Mouse (Mus musculus): ENCODE measurements around the gene Cfd. TPM values are rescaled to one million over a fixed set of nuclear protein-coding genes. Genes with fewer than 3 reads are reported as not detected.
A peak's percentile ranks its signal among the peaks of the same experiment; 100 is the strongest.

Cfd gene
- polyA plus RNA-seq, 1 experiment from 2014 or later: not detected

- no peaks in the 10 kb centered on the region for H3K9me3 ChIP-seq (ENCODE audit: control insufficient read depth, low read length)
- peaks cover 39% of the 10 kb centered on the region for H3K4me1 ChIP-seq (replicated peaks; ENCODE audit: control insufficient read depth, insufficient read depth, low read length)
- H3K36me3 ChIP-seq (ENCODE audit: control insufficient read depth, insufficient read depth, low read length): no peaks in the 10 kb centered on the region; the same call in 1 of the 2 replicates
- H3K4me2 ChIP-seq (ENCODE audit: low read depth, low read length, severe bottlenecking): peak overlapping the region; percentile 87
- H3K9ac ChIP-seq (ENCODE audit: low read length): peak overlapping the region; percentile 83
- peak overlapping the region; percentile 100 for H3K27ac ChIP-seq (ENCODE audit: low read depth, low read length)
- WGBS: 1% methylated on average over 15 of the region's 15 CpGs
- ATAC-seq (replicated peaks; ENCODE audit: low FRiP score) (peak; percentile 34), DNase-seq (ENCODE audit: low spot score) (peak; percentile 92)
- H3K4me3 ChIP-seq (ENCODE audit: low read depth, low read length): peak overlapping the region; percentile 98
- H3K27me3 ChIP-seq (ENCODE audit: control insufficient read depth, insufficient read depth, low read length): no peaks in the 10 kb centered on the region
Measured at GRCm38 (mm10) chr10:79853392-79853791, 37.3 kb upstream of the Cfd start.

- peak; percentile 100 for DNase-seq (ENCODE audit: low spot score)
- peak within 1 kb of the TSS; percentile 98 for H3K9ac ChIP-seq (ENCODE audit: low read length)
- peak; percentile 92 for ATAC-seq (replicated peaks; ENCODE audit: low FRiP score)
- peak within 1 kb of the TSS; percentile 98 for H3K4me3 ChIP-seq (ENCODE audit: low read depth, low read length)
- peak within 1 kb of the TSS; percentile 100 for H3K27ac ChIP-seq (ENCODE audit: low read depth, low read length)
- WGBS: under 1% methylated on average over 75 of the region's 75 CpGs
- H3K4me2 ChIP-seq (ENCODE audit: low read depth, low read length, severe bottlenecking): peak within 1 kb of the TSS; percentile 88
- peaks cover 39% of the 10 kb centered on the region for H3K4me1 ChIP-seq (replicated peaks; ENCODE audit: control insufficient read depth, insufficient read depth, low read length)
- H3K9me3 ChIP-seq (ENCODE audit: control insufficient read depth, low read length): no peaks in the 10 kb centered on the region
- H3K36me3 ChIP-seq (ENCODE audit: control insufficient read depth, insufficient read depth, low read length): peaks cover under 1% of the 10 kb centered on the region; the same call in 1 of the 2 replicates
- H3K27me3 ChIP-seq (ENCODE audit: control insufficient read depth, insufficient read depth, low read length): no peaks in the 10 kb centered on the region
Measured at GRCm38 (mm10) chr10:79853860-79854795, 36.5 kb upstream of the Cfd start, which contains the start of gene Ptbp1. Gene Ptbp1, plus strand, starts transcription at chr10:79854427.

GRCm38 (mm10) chr10:79854801-79855541 is 35.7 kb upstream of the Cfd start:
- DNase-seq (ENCODE audit: low spot score) (peak; percentile 91), ATAC-seq (replicated peaks; ENCODE audit: low FRiP score) (peak; percentile 53)
- H3K27me3 ChIP-seq (ENCODE audit: control insufficient read depth, insufficient read depth, low read length): no peaks in the 10 kb centered on the region
- WGBS: under 1% methylated on average over 82 of the region's 83 CpGs
- H3K27ac ChIP-seq (ENCODE audit: low read depth, low read length): peak overlapping the region; percentile 100
- peaks cover 39% of the 10 kb centered on the region for H3K4me1 ChIP-seq (replicated peaks; ENCODE audit: control insufficient read depth, insufficient read depth, low read length)
- no peaks in the 10 kb centered on the region for H3K9me3 ChIP-seq (ENCODE audit: control insufficient read depth, low read length)
- H3K4me3 ChIP-seq (ENCODE audit: low read depth, low read length): peak overlapping the region; percentile 98
- H3K9ac ChIP-seq (ENCODE audit: low read length): peak overlapping the region; percentile 98
- peaks cover 8% of the 10 kb centered on the region; the same call in 1 of the 2 replicates for H3K36me3 ChIP-seq (ENCODE audit: control insufficient read depth, insufficient read depth, low read length)
- peak overlapping the region; percentile 88 for H3K4me2 ChIP-seq (ENCODE audit: low read depth, low read length, severe bottlenecking)

GRCm38 (mm10) chr10:79855558-79856184 is 35.0 kb upstream of the Cfd start:
- 9% methylated on average over 10 of the region's 10 CpGs for WGBS
- Histone ChIP-seq H3K27me3 (ENCODE audit: control insufficient read depth, insufficient read depth, low read length) (no peaks in the 10 kb centered on the region), H3K36me3 (ENCODE audit: control insufficient read depth, insufficient read depth, low read length) (peaks cover 15% of the 10 kb centered on the region)

GRCm38 (mm10) chr10:79856280-79856679 is 34.4 kb upstream of the Cfd start:
- Histone ChIP-seq H3K4me1 (replicated peaks; ENCODE audit: control insufficient read depth, insufficient read depth, low read length) (peaks cover 39% of the 10 kb centered on the region), H3K27me3 (ENCODE audit: control insufficient read depth, insufficient read depth, low read length) (no peaks in the 10 kb centered on the region), H3K9ac (ENCODE audit: low read length) (peak overlapping the region; percentile 98), H3K27ac (ENCODE audit: low read depth, low read length) (no peak overlapping the region), H3K4me3 (ENCODE audit: low read depth, low read length) (peak overlapping the region; percentile 98), H3K4me2 (ENCODE audit: low read depth, low read length, severe bottlenecking) (peak overlapping the region; percentile 88), H3K36me3 (ENCODE audit: control insufficient read depth, insufficient read depth, low read length) (peaks cover 20% of the 10 kb centered on the region), H3K9me3 (ENCODE audit: control insufficient read depth, low read length) (no peaks in the 10 kb centered on the region)
- ATAC-seq (replicated peaks; ENCODE audit: low FRiP score) (no peak), DNase-seq (ENCODE audit: low spot score) (no peak)
- WGBS: 51% methylated on average over 6 of the region's 6 CpGs

More at GRCm38 (mm10) chr10:79855558-79856184, 35.0 kb upstream of the Cfd start:
- DNase-seq (ENCODE audit: low spot score): no peak
- H3K4me1 ChIP-seq (replicated peaks; ENCODE audit: control insufficient read depth, insufficient read depth, low read length): peaks cover 39% of the 10 kb centered on the region
- no peaks in the 10 kb centered on the region for H3K9me3 ChIP-seq (ENCODE audit: control insufficient read depth, low read length)
- ATAC-seq (replicated peaks; ENCODE audit: low FRiP score): no peak
- peak overlapping the region; percentile 98 for H3K4me3 ChIP-seq (ENCODE audit: low read depth, low read length)
- peak overlapping the region; percentile 98 for H3K9ac ChIP-seq (ENCODE audit: low read length)
- no peak overlapping the region for H3K27ac ChIP-seq (ENCODE audit: low read depth, low read length)
- peak overlapping the region; percentile 88 for H3K4me2 ChIP-seq (ENCODE audit: low read depth, low read length, severe bottlenecking)

- Histone ChIP-seq H3K4me2 (ENCODE audit: low read depth, low read length, severe bottlenecking) (peak overlapping the region; percentile 88), H3K9ac (ENCODE audit: low read length) (peak overlapping the region; percentile 98), H3K27me3 (ENCODE audit: control insufficient read depth, insufficient read depth, low read length) (no peaks in the 10 kb centered on the region), H3K4me1 (replicated peaks; ENCODE audit: control insufficient read depth, insufficient read depth, low read length) (peaks cover 36% of the 10 kb centered on the region), H3K9me3 (ENCODE audit: control insufficient read depth, low read length) (no peaks in the 10 kb centered on the region), H3K4me3 (ENCODE audit: low read depth, low read length) (peak overlapping the region; percentile 98), H3K36me3 (ENCODE audit: control insufficient read depth, insufficient read depth, low read length) (peaks cover 22% of the 10 kb centered on the region), H3K27ac (ENCODE audit: low read depth, low read length) (no peak overlapping the region)
- 75% methylated on average over 7 of the region's 7 CpGs for WGBS
- no peak for ATAC-seq (replicated peaks; ENCODE audit: low FRiP score)
- no peak for DNase-seq (ENCODE audit: low spot score)
Measured at GRCm38 (mm10) chr10:79856704-79857451, 33.8 kb upstream of the Cfd start.

- Histone ChIP-seq H3K9ac (ENCODE audit: low read length) (no peak overlapping the region; the same call in 1 of the 2 replicates), H3K36me3 (ENCODE audit: control insufficient read depth, insufficient read depth, low read length) (peaks cover 27% of the 10 kb centered on the region), H3K4me3 (ENCODE audit: low read depth, low read length) (peak overlapping the region; percentile 98), H3K4me2 (ENCODE audit: low read depth, low read length, severe bottlenecking) (peak overlapping the region; percentile 88), H3K27ac (ENCODE audit: low read depth, low read length) (no peak overlapping the region), H3K4me1 (replicated peaks; ENCODE audit: control insufficient read depth, insufficient read depth, low read length) (peaks cover 30% of the 10 kb centered on the region), H3K9me3 (ENCODE audit: control insufficient read depth, low read length) (no peaks in the 10 kb centered on the region), H3K27me3 (ENCODE audit: control insufficient read depth, insufficient read depth, low read length) (no peaks in the 10 kb centered on the region)
- no peak for DNase-seq (ENCODE audit: low spot score)
- ATAC-seq (replicated peaks; ENCODE audit: low FRiP score): no peak
- 65% methylated on average over 4 of the region's 4 CpGs for WGBS
Measured at GRCm38 (mm10) chr10:79857452-79857811, 33.2 kb upstream of the Cfd start.
